Mouse (Mus musculus): ENCODE results near the gene Ccm2. TPM values are rescaled to one million over a fixed set of nuclear protein-coding genes. Genes with fewer than 3 reads are reported as not detected.

The Ccm2 gene
- polyA plus RNA-seq, 1 experiment from 2014 or later: 89.7 TPM

DNA sequence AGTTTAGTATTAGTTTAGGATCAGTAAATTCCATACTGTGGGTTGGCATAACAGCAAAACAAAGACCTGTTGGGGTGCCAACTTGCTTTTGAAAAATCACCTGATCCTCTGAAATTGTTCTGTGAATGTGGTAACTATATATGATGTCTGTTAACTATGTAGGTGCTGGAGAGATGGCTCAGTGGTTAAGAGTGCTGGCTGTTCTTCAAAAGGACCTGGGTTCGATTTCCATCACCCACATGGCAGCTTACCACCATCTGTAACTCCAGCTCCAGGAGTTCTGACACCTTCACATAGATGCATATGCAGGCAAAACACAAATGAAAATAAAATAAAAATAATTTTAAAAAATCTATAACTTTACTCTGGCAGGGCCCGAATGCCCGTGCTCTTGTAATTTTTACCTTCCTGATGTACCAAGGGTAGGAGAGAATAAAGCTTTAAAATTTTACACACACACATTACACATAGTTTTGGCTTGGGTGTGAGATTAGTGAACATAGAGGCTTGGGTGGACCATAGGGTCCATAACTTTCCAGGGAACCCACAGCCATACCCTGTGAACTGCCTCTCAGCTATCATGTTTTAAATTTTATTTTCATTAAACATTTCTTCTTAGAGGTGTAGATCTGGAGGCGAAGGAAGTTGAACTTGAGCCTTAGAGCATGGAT lies 1.4 kb upstream of the Ccm2 start:
- no peak for ATAC-seq (ENCODE audit: insufficient number of reproducible peaks, low FRiP score, low TSS enrichment, low read depth)
- no peak overlapping the region for H3K4me3 ChIP-seq
- no peak overlapping the region for H3K4me2 ChIP-seq
- H3K27me3 ChIP-seq: no peaks in the 10 kb centered on the region
- H3K36me3 ChIP-seq: no peaks in the 10 kb centered on the region
- 90% methylated on average over 4 of the region's 4 CpGs for WGBS
- H3K9me3 ChIP-seq: no peaks in the 10 kb centered on the region
- peak overlapping the region; percentile 98 for H3K27ac ChIP-seq
- no peak overlapping the region for H3K9ac ChIP-seq
- H3K4me1 ChIP-seq: peaks cover 12% of the 10 kb centered on the region

DNA sequence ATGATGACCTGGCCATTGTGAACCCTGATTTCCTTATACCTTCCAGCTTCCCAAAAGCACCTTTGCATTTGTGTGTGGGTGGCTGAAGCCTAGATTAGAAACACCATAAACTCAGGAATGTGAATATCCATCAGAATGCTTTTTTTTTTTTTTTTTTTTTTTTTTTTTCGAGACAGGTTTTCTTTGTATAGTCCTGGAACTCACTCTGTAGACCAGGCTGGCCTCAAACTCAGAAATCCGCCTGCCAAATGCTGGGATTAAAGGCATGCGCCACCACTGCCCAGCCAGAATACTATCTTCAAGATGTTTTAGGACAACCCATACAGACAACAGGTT lies 862 bp upstream of the Ccm2 start:
- peak overlapping the region; percentile 53 for H3K4me2 ChIP-seq
- ATAC-seq (ENCODE audit: insufficient number of reproducible peaks, low FRiP score, low TSS enrichment, low read depth): no peak
- peak overlapping the region; percentile 98 for H3K27ac ChIP-seq
- H3K9ac ChIP-seq: no peak overlapping the region
- H3K4me3 ChIP-seq: peak overlapping the region; percentile 66
- no peaks in the 10 kb centered on the region for H3K27me3 ChIP-seq
- WGBS: 20% methylated on average over 3 of the region's 3 CpGs
- H3K9me3 ChIP-seq: no peaks in the 10 kb centered on the region
- peaks cover 12% of the 10 kb centered on the region for H3K4me1 ChIP-seq
- H3K36me3 ChIP-seq: 0 out of 2 replicates have a peak, but pooled peaks cover 1% of the 10 kb centered on the region

GRCm38 (mm10) chr11:6547037-6547680 lies 472 bp downstream of the Ccm2 start:
- Histone ChIP-seq H3K4me1 (peaks cover 12% of the 10 kb centered on the region), H3K4me3 (peak overlapping the region; percentile 66), H3K4me2 (peak overlapping the region; percentile 53), H3K36me3 (0 out of 2 replicates have a peak, but pooled peaks cover 4% of the 10 kb centered on the region), H3K9ac (peak overlapping the region; percentile 71), H3K9me3 (no peaks in the 10 kb centered on the region), H3K27ac (peak overlapping the region; percentile 98), H3K27me3 (no peaks in the 10 kb centered on the region)
- under 1% methylated on average over 40 of the region's 41 CpGs for WGBS
- peak; percentile 69 for ATAC-seq (ENCODE audit: insufficient number of reproducible peaks, low FRiP score, low TSS enrichment, low read depth)

DNA sequence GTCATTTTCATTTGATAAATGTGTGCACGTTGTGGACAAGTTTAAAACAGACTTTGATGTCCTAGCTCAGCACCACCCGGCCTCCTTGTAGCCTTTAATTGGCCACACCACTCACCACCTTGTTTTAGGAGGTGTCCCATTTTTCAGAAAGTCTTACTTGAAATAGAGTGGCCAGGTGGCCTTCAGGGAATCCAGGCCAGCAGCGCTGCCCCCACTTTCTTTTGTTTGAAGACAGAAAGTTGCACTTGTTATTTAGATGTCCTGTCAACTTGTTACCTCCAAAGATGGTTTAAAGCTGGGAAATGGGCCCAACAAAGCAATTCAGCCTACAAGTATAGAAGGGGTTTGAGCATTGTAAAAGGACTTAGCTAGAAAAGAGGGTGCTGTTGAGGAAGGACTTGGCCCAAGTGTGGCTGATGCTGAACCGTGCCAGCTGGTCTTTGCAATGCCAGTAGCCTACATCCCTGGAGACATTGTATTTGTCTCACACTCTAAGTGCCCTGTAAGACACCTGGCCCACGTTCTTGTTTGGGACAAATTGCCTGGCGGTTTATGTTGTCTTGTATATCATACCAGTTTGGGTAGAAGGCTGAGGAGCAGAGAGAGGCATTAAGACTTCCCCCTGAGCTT lies 1.1 kb downstream of the Ccm2 start:
- peak overlapping the region; percentile 66 for H3K4me3 ChIP-seq
- H3K27ac ChIP-seq: peak overlapping the region; percentile 98
- WGBS: 21% methylated on average over 6 of the region's 6 CpGs
- peak overlapping the region; percentile 53 for H3K4me2 ChIP-seq
- no peak for ATAC-seq (ENCODE audit: insufficient number of reproducible peaks, low FRiP score, low TSS enrichment, low read depth)
- H3K9ac ChIP-seq: peak overlapping the region; percentile 71
- H3K36me3 ChIP-seq: peaks cover 4% of the 10 kb centered on the region; the same call in 1 of the 2 replicates
- H3K27me3 ChIP-seq: no peaks in the 10 kb centered on the region
- no peaks in the 10 kb centered on the region for H3K9me3 ChIP-seq
- peaks cover 12% of the 10 kb centered on the region for H3K4me1 ChIP-seq

GRCm38 (mm10) chr11:6549770-6550169 lies 3.1 kb downstream of the Ccm2 start:
- no peaks in the 10 kb centered on the region for H3K27me3 ChIP-seq
- H3K4me1 ChIP-seq: peaks cover 13% of the 10 kb centered on the region
- no peak for ATAC-seq (ENCODE audit: insufficient number of reproducible peaks, low FRiP score, low TSS enrichment, low read depth)
- H3K4me2 ChIP-seq: no peak overlapping the region
- no peaks in the 10 kb centered on the region for H3K9me3 ChIP-seq
- peaks cover 8% of the 10 kb centered on the region; the same call in 1 of the 2 replicates for H3K36me3 ChIP-seq
- no peak overlapping the region for H3K27ac ChIP-seq
- H3K9ac ChIP-seq: no peak overlapping the region
- 90% methylated on average over 2 of the region's 2 CpGs for WGBS
- H3K4me3 ChIP-seq: no peak overlapping the region

DNA sequence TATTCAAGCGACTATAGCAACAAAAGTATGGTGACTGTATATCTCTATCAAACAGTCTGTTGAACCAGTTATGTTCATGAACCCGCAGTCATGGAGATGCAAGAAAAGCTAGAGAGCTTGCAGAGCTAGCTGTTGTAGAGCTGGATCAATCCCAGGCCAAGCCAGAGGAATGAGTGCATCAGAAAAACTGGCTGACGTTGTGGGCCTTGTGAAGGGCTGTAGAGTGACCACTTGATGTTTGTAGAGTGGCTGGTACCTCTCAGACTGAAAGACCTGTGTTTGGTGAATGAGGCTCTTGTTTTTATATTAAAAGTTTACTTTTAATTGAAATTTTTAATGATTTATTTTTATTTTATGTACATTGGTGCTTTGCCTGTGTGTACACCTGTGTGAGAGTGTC lies 3.5 kb downstream of the Ccm2 start:
- H3K4me3 ChIP-seq: no peak overlapping the region

GRCm38 (mm10) chr11:6558234-6558633 lies 11.5 kb downstream of the Ccm2 start:
- H3K4me1 ChIP-seq: peaks cover 11% of the 10 kb centered on the region; the same call in 1 of the 2 replicates
- peaks cover 9% of the 10 kb centered on the region; the same call in 1 of the 2 replicates for H3K36me3 ChIP-seq
- no peak for ATAC-seq (ENCODE audit: insufficient number of reproducible peaks, low FRiP score, low TSS enrichment, low read depth)
- 84% methylated on average over 3 of the region's 3 CpGs for WGBS
- H3K4me2 ChIP-seq: no peak overlapping the region
- no peaks in the 10 kb centered on the region for H3K27me3 ChIP-seq
- H3K9ac ChIP-seq: no peak overlapping the region
- no peak overlapping the region for H3K27ac ChIP-seq
- no peak overlapping the region for H3K4me3 ChIP-seq
- H3K9me3 ChIP-seq: no peaks in the 10 kb centered on the region

More for the DNA sequence above, 3.5 kb downstream of the Ccm2 start:
- no peak overlapping the region for H3K9ac ChIP-seq
- no peak for ATAC-seq (ENCODE audit: insufficient number of reproducible peaks, low FRiP score, low TSS enrichment, low read depth)
- no peaks in the 10 kb centered on the region for H3K27me3 ChIP-seq
- H3K27ac ChIP-seq: no peak overlapping the region
- WGBS: 92% methylated on average over 3 of the region's 3 CpGs
- H3K36me3 ChIP-seq: peaks cover 8% of the 10 kb centered on the region; the same call in 1 of the 2 replicates
- H3K4me1 ChIP-seq: peaks cover 16% of the 10 kb centered on the region
- no peak overlapping the region for H3K4me2 ChIP-seq
- H3K9me3 ChIP-seq: no peaks in the 10 kb centered on the region

- H3K9ac ChIP-seq: no peak overlapping the region
- no peak overlapping the region for H3K27ac ChIP-seq
- ATAC-seq (ENCODE audit: insufficient number of reproducible peaks, low FRiP score, low TSS enrichment, low read depth): no peak
- no peaks in the 10 kb centered on the region for H3K9me3 ChIP-seq
- no peaks in the 10 kb centered on the region for H3K27me3 ChIP-seq
- WGBS: 88% methylated on average over 2 of the region's 2 CpGs
- H3K4me3 ChIP-seq: no peak overlapping the region
- no peak overlapping the region for H3K4me2 ChIP-seq
- peaks cover 10% of the 10 kb centered on the region; the same call in 1 of the 2 replicates for H3K36me3 ChIP-seq
- H3K4me1 ChIP-seq: peaks cover 8% of the 10 kb centered on the region; the same call in 1 of the 2 replicates
These were observed 13.3 kb downstream of the Ccm2 start for GRCm38 (mm10) chr11:6559996-6560395.

DNA sequence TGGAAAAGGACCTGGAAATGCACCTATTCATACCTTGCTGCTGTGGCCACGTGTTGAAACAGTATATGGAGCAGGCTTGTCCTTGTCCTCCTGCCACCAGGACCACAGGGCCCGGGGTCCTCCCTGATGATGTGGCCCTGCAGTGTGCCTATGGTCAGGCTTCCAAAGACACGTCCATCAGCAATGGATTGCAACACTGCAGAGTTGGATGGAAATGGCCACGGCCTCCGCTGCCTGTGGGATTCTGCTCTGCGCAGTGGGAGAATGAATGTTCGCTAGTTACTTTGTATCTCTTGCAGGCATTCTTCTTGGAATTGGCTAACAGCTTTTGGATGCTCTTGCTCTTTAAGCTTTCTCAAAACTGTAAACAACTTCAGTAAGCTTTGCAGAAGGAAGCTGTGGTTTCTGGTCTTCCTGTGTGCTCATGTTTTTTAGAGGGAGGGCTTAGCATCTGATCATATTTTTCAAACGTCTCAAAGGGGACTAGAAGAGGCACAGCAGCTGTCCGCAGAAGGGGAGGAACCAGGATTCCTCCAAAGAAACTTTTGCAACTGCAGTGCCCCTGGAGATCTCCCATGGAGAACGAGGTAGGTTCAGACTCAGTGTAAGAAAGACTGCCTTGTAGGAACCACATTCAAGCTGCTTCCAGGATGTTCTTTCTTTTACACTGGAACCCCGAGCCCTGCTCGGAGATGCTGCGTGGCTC lies 14.1 kb downstream of the Ccm2 start:
- WGBS: 79% methylated on average over 13 of the region's 13 CpGs
- no peaks in the 10 kb centered on the region for H3K27me3 ChIP-seq
- H3K36me3 ChIP-seq: peaks cover 10% of the 10 kb centered on the region; the same call in 1 of the 2 replicates
- H3K9ac ChIP-seq: no peak overlapping the region
- no peak for ATAC-seq (ENCODE audit: insufficient number of reproducible peaks, low FRiP score, low TSS enrichment, low read depth)
- H3K4me1 ChIP-seq: peaks cover 7% of the 10 kb centered on the region; the same call in 1 of the 2 replicates
- no peak overlapping the region for H3K4me2 ChIP-seq
- no peaks in the 10 kb centered on the region for H3K9me3 ChIP-seq
- H3K27ac ChIP-seq: 0 out of 2 replicates have a peak overlapping the region, but pooled peaks have one; percentile 22
- H3K4me3 ChIP-seq: no peak overlapping the region

DNA sequence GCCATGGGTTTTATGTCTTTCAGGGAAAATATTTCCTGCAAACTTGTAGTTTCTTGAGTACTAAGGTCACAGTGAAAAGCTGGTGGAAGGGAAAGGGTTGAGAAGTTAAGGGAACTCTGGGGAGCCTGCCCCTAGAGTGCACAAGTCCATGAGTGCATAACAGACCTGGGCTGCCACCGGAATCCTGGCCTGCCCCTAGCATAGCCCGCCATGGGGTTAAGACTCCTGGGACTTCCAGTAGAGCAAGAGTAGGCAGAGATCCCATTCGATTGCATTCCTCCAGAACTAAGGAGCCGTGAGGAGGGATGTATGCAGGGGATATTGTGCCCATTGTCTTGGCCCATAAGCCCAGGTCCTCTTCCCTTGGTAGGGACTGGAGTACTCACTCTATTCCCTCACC lies 14.8 kb downstream of the Ccm2 start:
- Histone ChIP-seq H3K9me3 (no peaks in the 10 kb centered on the region), H3K36me3 (peaks cover 10% of the 10 kb centered on the region; the same call in 1 of the 2 replicates), H3K4me1 (peaks cover 7% of the 10 kb centered on the region; the same call in 1 of the 2 replicates), H3K9ac (no peak overlapping the region), H3K27me3 (no peaks in the 10 kb centered on the region), H3K27ac (no peak overlapping the region), H3K4me2 (no peak overlapping the region), H3K4me3 (no peak overlapping the region)
- 93% methylated on average over 4 of the region's 4 CpGs for WGBS
- ATAC-seq (ENCODE audit: insufficient number of reproducible peaks, low FRiP score, low TSS enrichment, low read depth): no peak

GRCm38 (mm10) chr11:6562359-6562758 lies 15.7 kb downstream of the Ccm2 start:
- 80% methylated on average over 6 of the region's 6 CpGs for WGBS
- no peak overlapping the region for H3K9ac ChIP-seq
- H3K4me3 ChIP-seq: no peak overlapping the region
- H3K36me3 ChIP-seq: peaks cover 5% of the 10 kb centered on the region; the same call in 1 of the 2 replicates
- no peak overlapping the region for H3K27ac ChIP-seq
- H3K4me2 ChIP-seq: no peak overlapping the region
- H3K27me3 ChIP-seq: no peaks in the 10 kb centered on the region
- H3K4me1 ChIP-seq: peaks cover 7% of the 10 kb centered on the region; the same call in 1 of the 2 replicates
- 0 out of 2 replicates have a peak, but pooled peaks have one; percentile 23 for ATAC-seq (ENCODE audit: insufficient number of reproducible peaks, low FRiP score, low TSS enrichment, low read depth)
- H3K9me3 ChIP-seq: no peaks in the 10 kb centered on the region
